Mouse (Mus musculus) liver, embryonic 16.5 days (tissue): ENCODE results near the gene Hif1an. TPM values are rescaled to one million over a fixed set of nuclear protein-coding genes. Genes with fewer than 3 reads are reported as not detected.

ENCODE experiments used
- ATAC-seq: fragments of 200-750 bp; cut with Nextera tagmentation; 2 replicates; pipeline ENCODE4 v1.8.0; 2017; ENCODE audit warnings: low read depth, mild to moderate bottlenecking, moderate number of reproducible peaks, moderate library complexity
- H3K27ac ChIP-seq: fragments of 300-500 bp; sonication (generic); 2 replicates; pipeline ENCODE4 v1.5.1; 2014; ENCODE audit warnings: mild to moderate bottlenecking, low read length
- H3K27me3 ChIP-seq: fragments of 300-500 bp; sonication (generic); 2 replicates; pipeline ENCODE4 v1.6.1; 2014; ENCODE audit warnings: low read depth, low read length, mixed read lengths; ENCODE audit not compliant: control insufficient read depth, insufficient read depth
- H3K36me3 ChIP-seq: fragments of 300-500 bp; sonication (generic); 2 replicates; pipeline ENCODE4 v1.6.1; 2014; ENCODE audit warnings: mild to moderate bottlenecking; ENCODE audit not compliant: control insufficient read depth, insufficient read depth
- H3K4me1 ChIP-seq: fragments of 300-500 bp; sonication (generic); 2 replicates; pipeline ENCODE4 v1.6.1; 2014; ENCODE audit warnings: low read depth, low read length, mixed read lengths; ENCODE audit not compliant: control insufficient read depth
- H3K4me2 ChIP-seq: fragments of 300-500 bp; sonication (generic); 2 replicates; pipeline ENCODE4 v1.6.1; 2014; ENCODE audit warnings: low read depth, low read length, mixed read lengths
- H3K4me3 ChIP-seq: fragments of 300-500 bp; sonication (generic); 2 replicates; pipeline ENCODE4 v1.5.1; 2014; ENCODE audit warnings: low read depth, mild to moderate bottlenecking, low read length
- H3K9ac ChIP-seq: fragments of 300-500 bp; sonication (generic); 2 replicates; pipeline ENCODE4 v1.6.1; 2014; ENCODE audit warnings: low read depth, low read length
- H3K9me3 ChIP-seq: fragments of 300-500 bp; sonication (generic); replicated peaks from 2 replicates; pipeline ENCODE4 v1.6.1; 2016; ENCODE audit warnings: low read length; ENCODE audit not compliant: control insufficient read depth
- WGBS: fragments of 180-500 bp; shearing (Covaris S2); extraction: QIAGEN DNeasy Blood & Tissue Kit; methylation state at CpG from one replicate; pipeline ENCODE4 v1.1.7; 2014; ENCODE audit not compliant: insufficient replicate concordance; 5-methylcytosine and 5-hydroxymethylcytosine counted together
- polyA plus RNA-seq: library from polyadenylated mRNA; unstranded; fragments of >200 nt; fragmentation: Nextera tagmentation; extraction: Ambion mirVana; gene quantifications from 2 replicates; pipeline ENCODE4 v1.2.1, GENCODE M21; 2015

The Hif1an gene
- polyA plus RNA-seq, 1 experiment from 2014 or later = 11.2 TPM

GRCm38 (mm10) chr19:44530018-44530417, 32.6 kb upstream of the Hif1an start:
- no peaks in the 10 kb centered on the region for H3K9me3 ChIP-seq
- no peaks in the 10 kb centered on the region for H3K36me3 ChIP-seq
- H3K4me1 ChIP-seq = no peaks in the 10 kb centered on the region
- H3K27ac ChIP-seq = no peak overlapping the region
- no peak for ATAC-seq
- H3K27me3 ChIP-seq = no peaks in the 10 kb centered on the region
- H3K4me2 ChIP-seq = no peak overlapping the region
- H3K9ac ChIP-seq = no peak overlapping the region
- H3K4me3 ChIP-seq = no peak overlapping the region
- WGBS = 63% methylated on average over 6 of the region's 6 CpGs

DNA sequence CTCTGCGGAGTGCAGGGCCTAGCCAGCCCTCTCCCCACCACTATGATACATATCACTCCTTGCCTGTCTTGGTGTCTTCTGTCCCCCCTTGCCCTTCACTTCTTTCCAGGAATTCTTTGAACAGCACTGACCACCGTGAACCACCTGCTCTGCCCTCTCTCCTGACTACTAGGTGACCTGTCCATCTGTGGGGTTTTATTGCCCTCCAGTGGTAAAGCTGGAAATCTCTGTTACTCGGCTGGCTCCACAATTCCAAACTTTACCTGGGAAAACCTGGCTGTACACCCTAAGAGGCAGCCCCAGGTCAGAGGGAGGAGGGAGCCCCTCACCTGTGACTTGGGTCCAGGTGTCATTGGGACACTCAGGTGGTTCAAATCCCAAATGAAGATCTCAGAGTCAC, 27.3 kb upstream of the Hif1an start:
- Histone ChIP-seq H3K4me1 (no peaks in the 10 kb centered on the region), H3K4me2 (no peak overlapping the region), H3K9me3 (no peaks in the 10 kb centered on the region), H3K36me3 (no peaks in the 10 kb centered on the region), H3K9ac (no peak overlapping the region), H3K27me3 (no peaks in the 10 kb centered on the region), H3K27ac (no peak overlapping the region), H3K4me3 (no peak overlapping the region)
- WGBS = 38% methylated on average over 3 of the region's 3 CpGs
- ATAC-seq = no peak

DNA sequence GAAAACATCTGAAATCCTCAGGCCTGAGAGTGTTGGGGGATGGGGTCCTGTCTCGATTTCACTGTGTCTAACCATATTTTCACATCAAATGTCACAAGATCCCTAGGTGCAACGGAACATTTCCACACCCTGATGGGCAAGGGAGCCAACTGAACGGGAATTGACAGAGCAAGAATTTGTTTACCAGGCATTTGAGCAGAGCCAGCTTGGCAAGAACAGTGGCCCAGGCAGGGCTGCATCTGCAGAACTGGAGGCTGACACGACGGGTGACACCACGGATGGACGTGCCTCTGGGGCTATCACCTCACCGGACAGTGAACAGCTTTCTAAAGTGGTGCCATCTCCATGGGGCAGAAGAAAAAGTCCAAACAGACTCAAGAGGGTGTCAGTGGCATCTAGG, 25.2 kb upstream of the Hif1an start:
- 72% methylated on average over 8 of the region's 8 CpGs for whole genome bisulfite sequencing
- H3K4me2 ChIP-seq = no peak overlapping the region
- H3K9ac ChIP-seq = no peak overlapping the region
- H3K36me3 ChIP-seq = no peaks in the 10 kb centered on the region
- no peak for ATAC-seq
- no peak overlapping the region for H3K4me3 ChIP-seq
- H3K4me1 ChIP-seq = no peaks in the 10 kb centered on the region
- no peaks in the 10 kb centered on the region for H3K9me3 ChIP-seq
- H3K27ac ChIP-seq = no peak overlapping the region
- H3K27me3 ChIP-seq = no peaks in the 10 kb centered on the region

- no peak overlapping the region for H3K9ac ChIP-seq
- H3K27me3 ChIP-seq = no peaks in the 10 kb centered on the region; the same call in 1 of the 2 replicates
- H3K4me2 ChIP-seq = no peak overlapping the region
- H3K27ac ChIP-seq = no peak overlapping the region
- H3K4me1 ChIP-seq = peaks cover 6% of the 10 kb centered on the region
- no peaks in the 10 kb centered on the region for H3K9me3 ChIP-seq
- 70% methylated on average over 8 of the region's 8 CpGs for WGBS
- no peak for ATAC-seq
- H3K4me3 ChIP-seq = no peak overlapping the region
- no peaks in the 10 kb centered on the region for H3K36me3 ChIP-seq
Measured at GRCm38 (mm10) chr19:44542694-44543178, 19.9 kb upstream of the Hif1an start.

DNA sequence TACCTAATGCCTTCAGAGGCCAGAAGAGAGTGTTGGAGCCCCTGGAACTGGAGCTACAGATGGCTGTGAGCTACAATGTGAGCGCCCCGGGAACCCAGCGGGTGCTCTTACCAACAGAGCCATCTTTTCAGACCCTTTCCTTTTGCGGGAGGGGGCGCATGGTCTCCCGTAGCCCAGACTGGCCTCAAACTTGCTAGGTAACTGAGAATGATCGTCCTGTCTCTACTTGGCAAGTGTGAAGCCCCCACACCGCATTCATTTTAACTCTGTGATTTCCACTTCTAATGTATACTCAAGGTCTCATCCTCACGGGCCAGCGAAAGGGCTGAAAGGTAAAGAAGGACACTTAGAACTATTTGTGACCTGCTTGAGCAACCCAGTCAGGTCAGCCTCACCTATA, 18.3 kb upstream of the Hif1an start:
- H3K4me2 ChIP-seq = 0 out of 2 replicates have a peak overlapping the region, but pooled peaks have one; percentile 82

DNA sequence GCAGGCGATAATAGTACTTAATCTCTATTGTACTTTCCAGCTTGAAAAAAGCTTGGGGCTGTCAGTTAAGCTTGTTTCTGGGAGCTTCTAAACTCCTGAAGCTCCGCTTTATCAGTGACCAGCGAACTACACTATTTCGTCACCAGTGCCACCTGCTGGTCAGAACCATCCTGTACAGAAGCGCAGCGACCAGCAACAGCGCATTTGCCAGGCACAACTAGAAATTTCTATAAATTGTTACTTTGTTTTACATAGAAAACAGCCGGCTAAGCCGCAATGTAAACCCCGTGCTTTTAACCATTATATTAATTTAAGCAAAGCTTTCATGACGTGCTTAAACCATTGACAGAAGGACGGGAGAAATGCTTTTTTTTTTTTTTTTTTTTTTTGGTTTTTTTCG, 17.9 kb upstream of the Hif1an start:
- H3K4me1 ChIP-seq = peaks cover 6% of the 10 kb centered on the region
- H3K4me3 ChIP-seq = peak overlapping the region; percentile 64
- H3K27ac ChIP-seq = no peak overlapping the region
- no peaks in the 10 kb centered on the region; the same call in 1 of the 2 replicates for H3K27me3 ChIP-seq
- no peaks in the 10 kb centered on the region for H3K9me3 ChIP-seq
- H3K9ac ChIP-seq = no peak overlapping the region
- WGBS = under 1% methylated on average over 13 of the region's 13 CpGs
- 0 out of 2 replicates have a peak, but pooled peaks have one; percentile 50 for ATAC-seq
- H3K4me2 ChIP-seq = peak overlapping the region; percentile 82
- H3K36me3 ChIP-seq = peaks cover 9% of the 10 kb centered on the region

More for the DNA sequence above, 18.3 kb upstream of the Hif1an start:
- no peak overlapping the region for H3K27ac ChIP-seq
- peaks cover 7% of the 10 kb centered on the region; the same call in 1 of the 2 replicates for H3K36me3 ChIP-seq
- ATAC-seq = no peak
- H3K4me3 ChIP-seq = peak overlapping the region; percentile 64; the same call in 1 of the 2 replicates
- 63% methylated on average over 10 of the region's 10 CpGs for WGBS
- no peaks in the 10 kb centered on the region for H3K9me3 ChIP-seq
- peaks cover 6% of the 10 kb centered on the region for H3K4me1 ChIP-seq
- H3K9ac ChIP-seq = no peak overlapping the region
- H3K27me3 ChIP-seq = no peaks in the 10 kb centered on the region; the same call in 1 of the 2 replicates

DNA sequence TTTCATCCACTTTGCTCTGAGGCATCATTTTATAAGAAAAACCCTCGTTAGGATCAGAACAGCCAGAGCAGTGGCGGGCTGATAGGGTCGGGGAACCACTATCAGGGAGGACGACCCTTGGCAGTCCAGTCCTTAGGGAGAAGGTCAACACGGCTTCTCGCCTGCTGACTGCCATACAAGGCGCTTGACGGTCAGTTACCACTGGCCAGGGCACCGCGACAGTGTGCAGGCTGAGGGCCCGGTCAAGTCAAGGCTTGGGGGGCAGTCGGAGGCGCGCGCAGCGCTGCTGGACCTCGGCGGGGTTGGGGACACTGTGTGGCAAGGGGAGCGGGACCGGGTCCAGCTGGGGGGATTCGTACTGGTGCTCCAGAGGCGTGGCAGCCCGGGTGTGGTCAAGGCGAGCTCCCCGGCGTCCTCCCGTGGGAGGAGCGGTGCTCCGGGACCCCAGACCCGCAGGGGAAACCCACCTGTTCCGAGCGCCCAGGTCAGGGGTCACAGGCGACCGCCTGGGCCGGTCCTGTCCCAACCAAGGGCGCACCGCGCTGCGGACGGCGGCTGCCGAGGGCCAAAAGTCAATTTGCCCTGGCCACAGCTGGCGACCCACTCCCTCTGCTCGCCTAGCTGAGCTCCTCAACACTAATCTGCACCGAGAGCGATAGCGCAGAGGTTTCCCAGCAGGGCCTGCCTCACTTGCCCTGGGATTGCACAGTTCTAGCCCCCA, 17.2 kb upstream of the Hif1an start, which contains the start of gene Sec31b:
Gene Sec31b, minus strand, starts transcription at position 544 of the 721 bp plus-strand sequence.
- Histone ChIP-seq H3K27me3 (no peaks in the 10 kb centered on the region; the same call in 1 of the 2 replicates), H3K36me3 (peaks cover 16% of the 10 kb centered on the region), H3K4me2 (peak within 1 kb of the TSS; percentile 82), H3K9ac (peak within 1 kb of the TSS; percentile 58), H3K27ac (no peak within 1 kb of the TSS), H3K4me1 (peaks cover 6% of the 10 kb centered on the region), H3K4me3 (peak within 1 kb of the TSS; percentile 64), H3K9me3 (no peaks in the 10 kb centered on the region)
- ATAC-seq = peak; percentile 53
- WGBS = under 1% methylated on average over 47 of the region's 47 CpGs

DNA sequence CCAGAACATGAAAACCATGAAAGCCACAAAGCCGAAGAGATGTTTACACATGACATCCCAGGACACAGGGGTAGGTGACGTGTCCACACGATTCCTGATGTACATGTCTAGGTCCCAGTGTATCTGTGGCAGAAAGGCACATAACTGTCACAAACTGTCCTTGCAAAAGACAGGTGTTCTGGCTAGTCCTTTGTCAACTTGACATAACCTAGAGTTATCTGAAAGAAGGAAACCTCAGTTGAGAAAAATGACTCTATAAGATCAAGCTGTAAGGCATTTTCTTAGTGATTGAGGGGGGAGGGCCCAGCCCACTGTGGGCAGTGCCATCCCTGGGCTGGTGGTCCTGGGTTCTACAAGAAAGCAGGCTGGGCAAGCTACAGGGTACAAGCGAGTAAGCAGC, 9.9 kb upstream of the Hif1an start, which contains the start of gene Gm20538:
Gene Gm20538, minus strand, starts transcription at position 101 of the 400 bp plus-strand sequence.
- peaks cover 8% of the 10 kb centered on the region for H3K4me1 ChIP-seq
- 78% methylated on average over 4 of the region's 4 CpGs for WGBS
- no peak for ATAC-seq
- no peak within 1 kb of the TSS for H3K27ac ChIP-seq
- H3K9ac ChIP-seq = no peak within 1 kb of the TSS
- H3K27me3 ChIP-seq = no peaks in the 10 kb centered on the region
- peaks cover 34% of the 10 kb centered on the region for H3K36me3 ChIP-seq
- no peak within 1 kb of the TSS for H3K4me2 ChIP-seq
- H3K9me3 ChIP-seq = no peaks in the 10 kb centered on the region
- H3K4me3 ChIP-seq = no peak within 1 kb of the TSS

- Histone ChIP-seq H3K27me3 (no peaks in the 10 kb centered on the region), H3K4me2 (no peak overlapping the region), H3K9me3 (no peaks in the 10 kb centered on the region), H3K9ac (no peak overlapping the region), H3K27ac (no peak overlapping the region), H3K4me1 (peaks cover 8% of the 10 kb centered on the region), H3K36me3 (peaks cover 32% of the 10 kb centered on the region), H3K4me3 (no peak overlapping the region)
- 86% methylated on average over 4 of the region's 4 CpGs for WGBS
- no peak for ATAC-seq
Measured at GRCm38 (mm10) chr19:44553286-44553685, 9.4 kb upstream of the Hif1an start.
